Mouse (Mus musculus) left cerebral cortex, adult 18-20 months (tissue): ENCODE data around the gene Ptges3. TPM values are rescaled to one million over a fixed set of nuclear protein-coding genes. Genes with fewer than 3 reads are reported as not detected.
A peak's percentile ranks its signal among the peaks of the same experiment; 100 is the strongest.
"Not testable (repeated sequence)": the region's sequence is repeated elsewhere in the genome, so short reads cannot be mapped to it uniquely, and the experiment has no call there.

Experiments
- DNase-seq, 2 experiments: peaks; one replicate each; pipeline ENCODE4 v3.0.0; 2021 to 2022; ENCODE audit warnings: low spot score in 2 of 2, mixed read lengths in 1 of 2
- long read RNA-seq, 2 experiments: library from polyadenylated mRNA; stranded (forward); transcript quantifications; one replicate each; pipeline ENCODE4 v2.0.0; 2021
- total RNA-seq, 2 experiments: library from RNA; stranded (reverse); gene quantifications; 2 replicates each; pipeline ENCODE4 v1.2.3; 2021

Ptges3 gene
- total RNA-seq = 100 to 1,000 TPM; 137 to 142 TPM
- long read RNA-seq, experiment 1, transcript Ptges3-201 (8 exons, 2,000 nt) = major isoform, 142 of 153 reads
- long read RNA-seq, experiment 1, partial matches to known transcripts = 3 of 153 reads
- long read RNA-seq, experiment 1, other reads (novel, unspliced or antisense) = 7 of 153 reads
- long read RNA-seq, experiment 2, transcript Ptges3-201 (8 exons, 2,000 nt) = major isoform, 115 of 122 reads
- long read RNA-seq, experiment 2, partial matches to known transcripts = 1 of 122 reads
- long read RNA-seq, experiment 2, other reads (novel, unspliced or antisense) = 6 of 122 reads

- peak; percentile 95 to 98 for DNase-seq
Observed at GRCm38 (mm10) chr10:128058601-128059151, at the start of gene Ptges3. Ptges3 (plus strand) TSS chr10:128058954.

DNA sequence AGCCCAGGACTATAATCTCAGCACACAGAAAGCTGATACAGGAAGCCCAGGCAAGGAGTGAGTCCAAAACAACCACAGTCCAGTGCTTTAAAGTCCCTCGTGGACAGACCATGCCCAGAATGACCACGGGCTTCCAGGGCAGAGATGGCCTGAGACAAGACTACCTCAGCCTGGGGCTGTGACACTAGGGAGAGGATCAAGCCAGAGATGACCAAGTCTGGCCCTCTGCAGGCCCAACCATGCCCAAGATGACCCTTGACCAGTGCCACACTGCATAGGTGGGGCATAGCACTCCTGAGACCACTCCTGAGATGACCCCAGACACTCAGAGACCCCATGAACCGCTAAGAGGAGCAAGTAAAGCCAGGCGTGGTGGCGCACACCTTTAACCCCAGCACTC, 49.0 kb upstream of the Ptges3 start:
- no peak for DNase-seq

DNA sequence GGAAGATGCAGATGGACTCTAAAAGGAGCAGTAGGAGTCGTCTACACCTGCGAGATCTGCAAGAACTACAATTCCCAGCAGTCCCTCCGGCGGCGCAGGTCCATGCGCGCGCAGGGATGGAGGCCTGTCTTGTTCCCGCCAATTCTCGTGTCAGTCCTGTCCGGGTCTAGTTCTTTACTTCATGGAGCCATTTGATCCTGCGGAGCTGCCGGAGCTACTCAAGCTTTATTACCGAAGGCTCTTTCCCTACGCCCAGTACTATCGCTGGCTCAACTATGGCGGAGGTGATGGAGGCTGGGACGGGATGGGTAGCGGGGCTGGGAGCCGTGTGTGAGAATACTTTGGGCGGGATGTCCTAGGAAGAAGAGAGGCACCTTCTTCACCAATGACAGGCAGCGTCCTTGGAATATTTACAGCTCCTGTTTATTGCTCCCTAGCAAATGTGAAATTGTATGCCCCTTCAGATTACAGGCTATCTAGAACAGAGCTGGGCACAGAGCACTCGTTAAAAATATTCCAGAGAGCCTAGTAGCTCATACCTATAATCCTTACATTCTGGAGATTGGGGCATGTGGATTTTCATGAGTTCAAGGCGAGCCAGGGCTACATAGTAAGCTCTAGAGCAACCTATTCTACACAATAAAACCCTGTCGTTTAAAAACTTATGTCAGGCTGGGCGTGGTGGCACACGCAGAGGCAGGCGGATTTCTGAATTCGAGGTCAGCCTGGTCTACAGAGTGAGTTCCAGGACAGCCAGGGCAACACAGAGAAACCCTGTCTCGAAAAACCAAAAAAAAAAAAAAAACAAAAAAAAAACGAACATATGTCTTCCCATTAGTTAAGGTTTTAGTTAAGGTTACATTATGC, 43.5 kb upstream of the Ptges3 start, which contains the start of gene Prim1:
TSS of gene Prim1 (plus strand) at position 101 of the 867 bp plus-strand sequence.
- peak; percentile 76 to 83 for DNase-seq

GRCm38 (mm10) chr10:128022196-128022595, 36.6 kb upstream of the Ptges3 start:
- no peak for DNase-seq

- DNase-seq = no peak
Observed at GRCm38 (mm10) chr10:128023496-128023895, 35.3 kb upstream of the Ptges3 start.

DNA sequence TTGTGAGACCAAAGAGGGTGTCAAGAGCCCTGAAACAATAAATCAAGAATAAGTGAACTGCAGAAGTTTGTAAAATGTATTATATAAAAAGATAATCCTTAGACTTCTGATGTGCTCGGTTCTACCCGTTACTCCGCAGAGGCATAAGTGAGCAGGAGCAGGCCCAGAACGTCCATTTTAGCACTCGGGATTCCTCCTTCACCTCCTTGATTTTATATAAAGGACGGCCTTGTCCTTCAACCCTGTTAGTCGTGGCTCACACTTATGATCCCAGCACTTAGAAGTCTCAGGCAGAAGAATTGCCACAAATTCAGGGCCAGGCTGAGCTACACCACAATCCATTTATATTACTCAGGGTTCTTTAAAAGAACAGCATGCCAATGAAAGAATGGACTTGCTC, 28.8 kb upstream of the Ptges3 start:
- DNase-seq = no peak

- no peak for DNase-seq
Observed at GRCm38 (mm10) chr10:128030860-128031259, 27.9 kb upstream of the Ptges3 start.

GRCm38 (mm10) chr10:128036746-128037425, 21.9 kb upstream of the Ptges3 start:
- DNase-seq = peak in 1 of 2 experiments; percentile 18

GRCm38 (mm10) chr10:128037921-128038320, 20.8 kb upstream of the Ptges3 start:
- DNase-seq = no peak

DNA sequence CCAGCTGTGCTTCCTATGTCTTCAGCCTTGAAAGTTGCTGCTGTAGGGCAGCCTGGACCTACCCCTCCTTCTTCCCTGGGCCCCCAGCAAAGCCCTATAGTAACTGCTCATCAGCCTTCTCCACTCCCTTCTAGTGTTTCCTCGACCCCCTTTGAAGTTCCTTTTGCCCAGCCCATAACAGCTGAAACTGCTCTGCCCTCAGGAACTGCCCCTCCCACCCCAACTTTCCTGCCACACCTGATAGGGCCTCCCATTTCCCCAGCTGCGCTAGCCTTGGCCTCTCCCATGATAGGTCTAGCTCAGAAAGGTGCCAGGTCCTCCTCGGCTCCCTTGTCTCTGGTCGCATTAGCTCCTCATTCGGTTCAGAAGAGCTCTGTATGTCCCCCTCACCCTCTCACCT, 19.6 kb upstream of the Ptges3 start:
- no peak for DNase-seq

DNA sequence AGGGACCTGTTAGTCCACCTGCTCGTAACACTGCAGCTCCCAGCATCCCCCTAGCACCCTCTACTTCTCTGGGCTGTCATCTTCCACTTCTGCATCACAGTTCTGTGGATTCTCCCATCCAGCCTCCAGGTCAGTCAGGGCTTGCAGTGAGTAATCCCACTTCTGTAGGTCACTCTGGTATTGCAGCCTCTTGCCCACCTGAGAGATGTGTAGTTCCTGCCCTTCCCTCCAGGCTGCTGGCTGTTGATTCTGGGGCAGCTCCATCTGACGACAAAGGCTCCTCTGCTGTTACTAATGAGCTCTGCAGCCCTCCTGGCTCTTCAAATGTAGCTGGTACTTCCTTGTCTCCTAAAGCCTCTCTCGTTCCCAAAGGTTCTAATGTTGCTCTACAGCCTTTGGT, 18.9 kb upstream of the Ptges3 start:
- DNase-seq = no peak

DNA sequence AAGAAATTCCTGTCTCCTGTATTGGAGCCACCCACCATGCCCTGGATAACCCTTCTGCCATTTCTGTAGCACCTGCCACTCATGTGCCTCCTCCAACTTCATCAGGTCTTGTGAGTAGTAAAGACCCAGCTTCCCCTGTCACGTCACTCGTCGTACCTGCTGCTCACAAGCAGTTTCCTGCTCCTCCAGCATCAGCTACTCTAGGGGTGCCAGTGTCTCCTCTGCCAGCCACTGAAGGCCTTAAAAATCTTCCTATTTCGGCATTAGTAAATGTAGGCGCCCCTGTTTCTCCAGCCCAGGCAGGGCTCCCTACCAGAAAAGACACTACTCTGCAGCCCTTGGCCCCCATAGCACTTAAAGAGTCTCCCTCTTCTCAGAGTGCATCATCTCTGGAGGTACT, 18.5 kb upstream of the Ptges3 start:
- no peak for DNase-seq

DNA sequence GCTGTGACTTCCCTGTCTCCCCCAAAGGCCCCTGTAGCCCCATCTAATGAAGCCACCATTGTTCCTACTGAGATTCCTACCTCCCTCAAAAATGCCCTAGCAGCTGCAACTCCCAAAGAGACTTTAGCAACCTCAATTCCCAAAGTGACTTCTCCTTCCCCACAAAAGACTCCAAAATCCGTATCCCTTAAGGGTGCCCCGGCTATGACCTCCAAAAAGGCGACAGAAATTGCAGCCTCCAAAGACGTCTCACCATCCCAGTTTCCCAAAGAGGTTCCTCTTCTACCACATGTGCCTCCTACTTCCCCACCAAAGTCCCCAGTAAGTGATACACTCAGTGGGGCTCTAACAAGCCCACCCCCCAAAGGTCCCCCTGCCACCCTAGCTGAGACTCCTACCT, 17.1 kb upstream of the Ptges3 start:
- DNase-seq = no peak

DNA sequence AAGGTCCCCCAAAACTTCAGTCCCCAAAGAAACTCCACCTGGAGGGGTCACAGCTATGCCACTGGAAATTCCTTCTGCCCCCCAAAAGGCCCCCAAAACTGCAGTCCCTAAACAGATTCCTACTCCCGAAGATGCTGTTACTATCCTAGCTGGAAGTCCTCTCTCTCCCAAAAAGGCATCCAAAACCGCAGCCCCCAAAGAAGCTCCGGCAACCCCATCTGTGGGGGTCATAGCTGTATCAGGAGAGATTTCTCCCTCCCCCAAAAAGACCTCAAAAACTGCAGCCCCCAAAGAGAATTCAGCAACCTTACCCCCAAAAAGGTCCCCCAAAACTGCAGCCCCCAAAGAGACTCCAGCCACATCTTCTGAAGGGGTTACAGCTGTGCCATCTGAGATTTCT, 16.3 kb upstream of the Ptges3 start:
- no peak for DNase-seq

DNA sequence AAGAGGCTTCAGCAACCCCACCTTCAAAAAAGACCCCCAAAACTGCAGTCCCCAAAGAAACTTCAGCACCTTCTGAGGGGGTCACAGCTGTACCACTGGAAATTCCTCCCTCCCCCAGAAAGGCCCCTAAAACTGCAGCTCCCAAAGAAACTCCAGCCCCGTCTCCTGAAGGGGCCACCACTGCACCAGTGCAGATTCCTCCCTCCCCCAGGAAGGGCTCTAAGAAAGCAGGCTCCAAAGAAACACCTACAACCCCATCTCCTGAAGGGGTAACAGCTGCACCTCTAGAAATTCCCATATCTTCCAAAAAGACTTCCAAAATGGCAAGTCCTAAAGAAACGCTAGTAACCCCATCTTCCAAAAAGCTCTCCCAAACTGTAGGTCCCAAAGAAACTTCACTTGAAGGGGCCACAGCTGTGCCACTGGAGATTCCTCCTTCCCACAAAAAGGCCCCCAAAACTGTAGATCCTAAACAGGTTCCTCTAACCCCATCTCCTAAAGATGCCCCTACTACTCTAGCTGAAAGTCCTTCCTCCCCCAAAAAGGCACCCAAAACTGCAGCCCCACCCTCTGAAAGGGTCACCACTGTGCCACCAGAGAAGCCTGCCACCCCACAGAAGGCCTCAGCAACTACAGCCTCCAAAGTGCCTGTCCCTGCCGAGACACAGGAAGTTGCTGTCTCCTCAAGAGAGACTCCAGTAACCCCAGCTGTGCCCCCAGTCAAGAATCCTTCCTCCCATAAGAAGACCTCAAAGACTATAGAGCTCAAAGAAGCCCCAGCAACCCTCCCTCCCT, 15.5 kb upstream of the Ptges3 start:
- DNase-seq = no peak

DNA sequence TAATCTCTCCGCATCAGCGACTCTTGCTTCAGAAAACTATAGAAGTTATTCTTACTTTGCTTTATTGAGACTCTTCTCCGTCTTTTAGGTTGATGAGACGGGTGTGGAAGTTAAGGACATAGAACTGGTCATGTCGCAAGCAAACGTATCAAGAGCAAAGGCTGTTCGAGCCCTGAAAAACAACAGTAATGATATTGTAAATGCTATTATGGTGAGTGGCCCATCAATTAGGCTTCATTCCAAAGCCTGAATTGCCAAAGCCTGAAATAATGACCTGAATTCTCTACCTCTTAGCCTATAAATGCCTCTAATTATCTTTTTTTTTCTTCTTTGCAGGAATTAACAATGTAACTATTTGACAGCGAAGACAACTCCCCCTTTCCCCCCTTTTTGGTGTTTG, 10.6 kb upstream of the Ptges3 start:
- no peak for DNase-seq

DNA sequence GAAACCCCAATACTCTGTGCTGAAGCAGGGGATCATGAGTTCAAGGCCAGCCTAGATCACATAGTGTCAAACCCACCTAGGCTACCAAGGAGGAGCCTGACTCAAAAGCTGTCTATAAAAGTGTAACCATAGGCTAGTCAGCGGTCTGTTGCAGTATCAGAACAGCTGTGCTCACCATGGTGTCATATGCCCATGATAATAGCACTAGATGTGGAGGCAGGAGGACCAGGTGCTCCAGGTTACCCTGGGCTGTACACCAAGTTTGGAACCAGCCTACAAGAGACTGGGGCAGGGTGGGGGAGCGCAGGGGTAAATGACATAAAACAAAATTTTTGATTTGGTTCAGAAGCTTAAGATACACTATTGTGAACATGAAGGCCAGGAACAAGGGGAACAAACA, 9.0 kb upstream of the Ptges3 start:
- no peak for DNase-seq

GRCm38 (mm10) chr10:128050355-128050754, 8.4 kb upstream of the Ptges3 start:
- DNase-seq = no peak

DNA sequence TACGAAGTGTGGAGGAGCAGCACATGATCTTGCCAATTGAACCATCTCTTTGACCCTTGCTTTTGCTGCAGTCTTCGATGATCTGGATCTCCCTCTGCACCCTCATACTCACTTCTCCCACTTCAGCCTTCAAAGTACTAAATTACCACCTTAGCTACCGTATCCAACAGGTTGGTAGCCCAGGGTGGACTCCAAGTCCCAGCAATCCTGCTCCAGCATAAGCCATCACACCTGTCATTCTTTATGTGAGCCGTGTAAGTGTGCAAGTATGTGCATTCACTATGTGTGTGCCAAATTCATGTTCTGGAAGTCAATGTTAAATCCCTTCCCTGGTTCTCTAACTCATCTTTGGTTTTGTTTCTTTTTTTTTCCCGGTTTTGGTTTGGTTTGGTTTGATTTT, 7.2 kb upstream of the Ptges3 start:
- no peak for DNase-seq

GRCm38 (mm10) chr10:128052136-128052535, 6.6 kb upstream of the Ptges3 start:
- not testable (repeated sequence) for DNase-seq

GRCm38 (mm10) chr10:128053001-128053400, 5.8 kb upstream of the Ptges3 start:
- no peak for DNase-seq
